Mouse (Mus musculus): ENCODE data around the gene Spag16. TPM values are rescaled to one million over a fixed set of nuclear protein-coding genes. Genes with fewer than 3 reads are reported as not detected.

Spag16 gene
- total RNA-seq, 1 experiment from 2014 or later: 0.05 TPM

GRCm38 (mm10) chr1:70371721-70372120 is 545.0 kb downstream of the Spag16 start:
- no peak for ATAC-seq (replicated peaks; ENCODE audit: low read depth, poor library complexity, severe bottlenecking)

GRCm38 (mm10) chr1:70380096-70380495 is 553.3 kb downstream of the Spag16 start:
- no peak for ATAC-seq (replicated peaks; ENCODE audit: low read depth, poor library complexity, severe bottlenecking)

GRCm38 (mm10) chr1:70442209-70443080 is 615.7 kb downstream of the Spag16 start:
- ATAC-seq (replicated peaks; ENCODE audit: low read depth, poor library complexity, severe bottlenecking): no peak

- ATAC-seq (replicated peaks; ENCODE audit: low read depth, poor library complexity, severe bottlenecking): no peak
Observed at GRCm38 (mm10) chr1:70479864-70480263, 653.1 kb downstream of the Spag16 start.

GRCm38 (mm10) chr1:70518918-70519317 is 692.1 kb downstream of the Spag16 start:
- ATAC-seq (replicated peaks; ENCODE audit: low read depth, poor library complexity, severe bottlenecking): no peak

- ATAC-seq (replicated peaks; ENCODE audit: low read depth, poor library complexity, severe bottlenecking): no peak
Observed at GRCm38 (mm10) chr1:70527134-70527533, 700.4 kb downstream of the Spag16 start.

- ATAC-seq (replicated peaks; ENCODE audit: low read depth, poor library complexity, severe bottlenecking): no peak
Observed at GRCm38 (mm10) chr1:70529771-70530170, 703.0 kb downstream of the Spag16 start.

GRCm38 (mm10) chr1:70551839-70552238 is 725.1 kb downstream of the Spag16 start:
- no peak for ATAC-seq (replicated peaks; ENCODE audit: low read depth, poor library complexity, severe bottlenecking)

GRCm38 (mm10) chr1:70621805-70622204 is 795.0 kb downstream of the Spag16 start:
- no peak for ATAC-seq (replicated peaks; ENCODE audit: low read depth, poor library complexity, severe bottlenecking)

- ATAC-seq (replicated peaks; ENCODE audit: low read depth, poor library complexity, severe bottlenecking): no peak
Observed at GRCm38 (mm10) chr1:70624803-70625460, 798.2 kb downstream of the Spag16 start.

- ATAC-seq (replicated peaks; ENCODE audit: low read depth, poor library complexity, severe bottlenecking): no peak
Observed at GRCm38 (mm10) chr1:70652719-70653118, 825.9 kb downstream of the Spag16 start.

GRCm38 (mm10) chr1:70692529-70692928 is 865.8 kb downstream of the Spag16 start:
- ATAC-seq (replicated peaks; ENCODE audit: low read depth, poor library complexity, severe bottlenecking): no peak

- ATAC-seq (replicated peaks; ENCODE audit: low read depth, poor library complexity, severe bottlenecking): no peak
Observed at GRCm38 (mm10) chr1:70700270-70700669, 873.5 kb downstream of the Spag16 start.

GRCm38 (mm10) chr1:70703934-70704333 is 877.2 kb downstream of the Spag16 start:
- no peak for ATAC-seq (replicated peaks; ENCODE audit: low read depth, poor library complexity, severe bottlenecking)

GRCm38 (mm10) chr1:70705821-70706220 is 879.1 kb downstream of the Spag16 start:
- ATAC-seq (replicated peaks; ENCODE audit: low read depth, poor library complexity, severe bottlenecking): no peak

GRCm38 (mm10) chr1:70725045-70725444 is 898.3 kb downstream of the Spag16 start:
- ATAC-seq (replicated peaks; ENCODE audit: low read depth, poor library complexity, severe bottlenecking): no peak

- peak; percentile 72; the same call in 1 of the 2 replicates for ATAC-seq (replicated peaks; ENCODE audit: low read depth, poor library complexity, severe bottlenecking)
Observed at GRCm38 (mm10) chr1:70725655-70726066, 898.9 kb downstream of the Spag16 start, which contains the start of gene Vwc2l. Gene Vwc2l (plus strand): TSS chr1:70725715.
